Mouse (Mus musculus) frontal cortex, postnatal 36 days (tissue): Measurements from ENCODE around the gene Kxd1.

ENCODE experiments used
- DNase-seq, 2 experiments: peaks; one replicate each; pipeline ENCODE4 v3.0.0; 2022; ENCODE audit warnings: low spot score in 2 of 2

Kxd1 gene

GRCm38 (mm10) chr8:70547762-70548161 lies 20.0 kb upstream of the Kxd1 start:
- no peak for DNase-seq

- no peak for DNase-seq
Observed at GRCm38 (mm10) chr8:70546412-70546811, 18.7 kb upstream of the Kxd1 start.

DNA sequence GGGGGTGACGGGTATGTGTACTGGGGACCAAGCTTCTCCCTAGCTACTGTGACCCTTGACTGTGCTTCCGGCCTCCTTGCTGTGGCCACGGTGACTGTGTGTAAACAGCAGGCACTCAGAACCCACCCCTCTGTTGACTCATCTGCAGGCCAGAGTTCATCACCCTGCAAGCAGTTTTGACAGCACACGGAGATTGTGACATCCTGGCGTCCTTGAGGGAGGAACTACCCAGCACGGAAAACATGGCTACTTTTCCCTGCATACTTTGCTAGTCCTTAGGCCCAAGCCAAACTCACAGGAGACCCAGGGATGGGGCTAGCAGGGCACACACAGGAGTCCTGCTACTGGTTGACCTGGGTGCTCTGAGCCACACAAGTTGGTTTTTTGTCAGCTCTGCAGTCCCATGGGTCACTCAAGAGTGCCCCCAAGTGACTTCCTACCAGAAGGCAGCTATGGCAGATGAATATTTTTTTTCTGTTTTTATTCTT lies 16.5 kb upstream of the Kxd1 start:
- DNase-seq, result no peak

DNA sequence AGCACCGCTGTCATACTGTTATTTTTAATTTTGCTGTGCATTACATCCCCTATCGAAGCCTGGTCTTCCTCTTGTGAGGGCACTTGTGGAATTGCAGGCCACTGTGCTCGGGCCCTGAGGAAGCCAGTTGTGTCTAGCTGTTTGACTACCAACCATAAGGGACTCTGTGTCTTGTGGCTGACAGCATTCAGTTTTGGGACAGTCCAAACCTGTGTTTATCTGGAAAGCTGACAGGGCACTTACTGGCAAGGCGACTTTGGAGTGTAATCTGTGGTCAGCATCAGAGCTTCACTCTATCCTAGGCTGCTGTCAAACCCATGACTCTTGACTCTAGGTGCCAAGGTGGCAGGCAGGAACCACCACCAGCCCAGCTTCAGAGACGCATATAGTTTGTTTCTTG lies 13.3 kb upstream of the Kxd1 start:
- no peak for DNase-seq

DNA sequence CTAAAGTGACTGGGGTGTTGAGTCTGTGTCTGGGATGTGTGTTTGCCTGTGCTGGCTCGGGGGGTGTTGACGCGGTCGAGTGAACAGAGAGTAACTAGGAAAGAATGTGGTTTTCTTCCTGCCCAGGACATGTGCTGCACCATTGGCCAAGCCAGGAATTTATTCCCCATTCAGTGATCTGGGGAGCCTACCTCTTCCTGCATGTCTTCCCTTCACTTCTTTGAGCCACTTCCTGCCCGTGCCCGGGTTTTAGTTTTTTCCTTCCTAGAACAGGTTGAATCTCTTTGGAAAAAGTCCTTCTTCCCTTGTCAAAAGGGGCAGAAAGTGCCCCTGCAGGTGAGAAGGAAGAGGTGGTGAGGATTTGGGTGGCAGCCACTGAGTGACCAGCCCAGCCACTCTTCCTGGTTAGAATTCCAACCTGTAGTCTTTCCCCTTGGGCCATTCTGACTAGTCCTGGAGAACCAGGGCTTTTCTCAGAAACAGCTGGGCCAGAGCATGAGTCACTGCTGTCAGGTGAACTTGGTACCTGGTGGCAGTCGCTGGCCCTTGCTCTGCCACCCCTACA lies 12.8 kb upstream of the Kxd1 start:
- no peak for DNase-seq

DNA sequence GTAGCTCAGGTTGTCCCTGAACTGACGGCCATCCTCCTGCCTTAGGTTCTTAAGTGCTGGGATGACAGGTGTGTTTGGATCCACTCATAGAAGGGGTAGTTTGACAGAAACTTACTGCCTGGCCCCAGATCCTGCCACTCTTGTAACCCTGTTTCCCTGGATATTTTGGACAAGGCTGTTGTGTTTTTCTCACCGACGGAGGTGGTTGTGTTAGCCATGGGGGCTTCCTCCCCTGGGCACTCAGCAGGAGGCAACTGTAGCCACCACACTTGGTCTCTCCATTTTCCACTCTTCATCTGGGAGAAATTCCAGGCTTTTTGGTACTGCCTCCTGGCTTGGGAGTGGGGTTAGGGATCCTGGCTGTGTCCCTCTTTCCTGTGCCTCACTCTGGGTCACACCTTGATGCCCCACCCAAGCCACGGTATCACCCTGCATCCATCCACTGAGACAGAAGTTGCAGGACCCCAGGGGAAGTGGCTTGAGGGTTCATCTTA lies 12.3 kb upstream of the Kxd1 start:
- DNase-seq, result no peak

DNA sequence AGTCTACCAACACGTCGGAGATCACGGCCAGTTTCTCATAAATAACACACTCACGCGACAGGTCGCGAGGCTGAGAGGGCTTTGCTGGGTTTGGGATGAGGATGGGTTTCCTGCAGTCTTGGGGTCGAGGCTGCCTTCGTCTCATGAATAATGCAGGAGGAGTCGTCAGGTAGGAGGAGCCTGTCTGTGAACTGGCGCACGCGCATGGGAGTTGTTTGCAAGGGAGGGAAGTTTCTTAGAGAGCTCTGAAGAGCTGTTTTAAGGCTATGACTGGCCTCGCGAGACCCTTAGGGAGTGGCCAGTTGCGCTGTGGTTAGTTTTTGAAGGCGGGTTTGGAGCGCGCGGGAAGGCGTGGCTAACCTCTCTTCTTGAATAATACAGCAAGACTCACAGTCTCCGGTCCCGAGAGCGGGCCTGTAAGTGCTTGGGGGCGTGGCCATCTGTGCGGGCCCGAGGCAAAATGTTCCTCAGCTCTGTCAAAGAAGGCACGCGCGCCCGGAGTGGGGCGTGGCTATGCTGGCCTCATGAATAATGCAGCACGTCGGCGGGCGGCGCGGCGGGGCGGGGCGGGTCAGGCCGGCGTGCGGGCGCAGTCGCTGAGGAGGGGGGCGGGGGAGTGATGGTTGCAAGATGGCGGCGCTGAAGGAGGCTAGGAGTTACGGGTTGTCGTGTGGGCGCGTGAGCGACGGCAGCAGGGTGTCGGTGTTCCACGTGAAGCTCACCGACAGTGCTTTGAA lies 11.5 kb upstream of the Kxd1 start, which contains the start of gene Ell:
Gene Ell, plus strand, starts transcription at position 381 of the 737 bp plus-strand sequence.
- peak; percentile 99 for DNase-seq

- peak; percentile 99 for DNase-seq
Observed at GRCm38 (mm10) chr8:70538633-70539076, 10.9 kb upstream of the Kxd1 start.

- DNase-seq, result no peak
Observed at GRCm38 (mm10) chr8:70538024-70538579, 10.3 kb upstream of the Kxd1 start.

DNA sequence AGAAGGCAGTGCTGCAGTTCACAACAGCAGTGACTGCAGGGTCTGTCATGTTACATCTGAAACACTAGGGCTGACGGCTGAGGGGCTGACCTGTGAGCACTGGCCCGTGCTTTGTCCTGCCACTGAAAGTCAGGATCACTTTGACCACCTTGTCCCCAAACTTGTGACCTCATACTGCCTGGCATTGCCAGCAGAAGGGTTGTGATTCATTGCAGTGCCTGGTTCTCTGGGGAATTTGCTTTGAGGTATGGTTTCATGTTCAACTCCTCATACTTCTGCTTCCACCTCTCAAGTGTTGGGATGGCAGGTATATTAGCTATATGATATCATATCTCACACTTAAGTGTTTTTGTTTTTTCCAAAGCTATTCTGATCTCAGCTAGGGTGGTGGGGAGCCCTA lies 7.9 kb upstream of the Kxd1 start:
- no peak for DNase-seq

DNA sequence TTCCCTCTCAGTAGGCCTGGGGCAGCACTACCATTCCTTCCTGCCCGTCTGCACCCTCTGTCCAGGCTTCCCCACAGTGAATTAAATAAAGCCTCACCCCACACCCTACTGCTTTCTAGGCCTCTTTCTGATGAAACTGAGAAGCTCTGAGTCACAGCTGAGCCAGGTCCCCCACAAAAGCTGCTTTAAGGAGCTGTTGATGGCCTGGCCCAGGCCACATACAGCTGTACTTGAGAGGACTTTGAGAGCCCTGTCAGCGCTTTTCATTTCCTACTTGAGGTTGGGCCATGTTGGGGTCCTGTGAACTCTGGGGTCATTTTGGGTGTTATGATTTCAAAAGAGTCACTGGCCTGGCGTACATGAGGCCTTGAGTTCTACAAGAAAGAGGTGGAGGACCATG lies 7.5 kb upstream of the Kxd1 start:
- no peak for DNase-seq

GRCm38 (mm10) chr8:70534281-70534680 lies 6.5 kb upstream of the Kxd1 start:
- no peak for DNase-seq

DNA sequence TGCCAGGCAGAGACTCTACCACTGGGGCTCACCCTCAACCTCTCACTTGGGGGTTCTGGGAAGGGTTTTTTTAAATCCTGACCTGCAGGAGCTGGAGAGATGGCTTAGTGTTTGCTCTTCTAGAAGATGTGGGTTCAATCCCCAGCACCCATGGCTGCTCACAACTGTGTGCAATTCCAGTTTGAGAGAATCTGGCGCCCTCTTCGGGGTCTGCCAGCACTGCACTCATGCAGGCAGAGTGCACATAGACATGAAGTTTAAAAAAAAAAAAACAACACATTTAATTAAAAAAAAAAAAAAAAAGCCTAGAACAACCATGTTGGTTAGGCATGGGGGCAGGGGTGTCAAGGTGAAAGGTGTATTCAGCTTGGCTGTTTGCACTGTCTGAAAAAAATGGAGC lies 2.6 kb upstream of the Kxd1 start:
- no peak for DNase-seq

DNA sequence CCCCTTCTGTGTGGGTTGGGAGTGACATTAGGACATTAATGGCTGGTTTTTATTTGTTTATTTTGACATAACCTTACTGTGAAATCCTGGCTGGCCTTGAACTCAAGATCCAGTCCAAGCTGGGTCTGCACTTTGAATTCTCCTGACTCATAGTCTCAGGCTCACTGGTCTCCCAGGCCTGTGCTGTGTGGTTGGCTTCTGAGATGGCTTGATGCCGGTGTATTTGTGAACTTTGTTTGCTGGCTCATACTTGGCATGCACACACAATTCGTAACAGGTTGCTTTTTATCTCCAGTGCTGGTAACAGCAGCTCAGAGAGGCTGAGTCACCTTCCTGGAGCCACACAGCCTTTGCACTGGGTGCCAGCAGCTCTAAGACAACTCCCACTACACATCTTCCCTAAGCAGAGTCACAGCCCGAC lies 2.0 kb upstream of the Kxd1 start:
- no peak for DNase-seq

GRCm38 (mm10) chr8:70529299-70529698 lies 1.5 kb upstream of the Kxd1 start:
- DNase-seq, result no peak

DNA sequence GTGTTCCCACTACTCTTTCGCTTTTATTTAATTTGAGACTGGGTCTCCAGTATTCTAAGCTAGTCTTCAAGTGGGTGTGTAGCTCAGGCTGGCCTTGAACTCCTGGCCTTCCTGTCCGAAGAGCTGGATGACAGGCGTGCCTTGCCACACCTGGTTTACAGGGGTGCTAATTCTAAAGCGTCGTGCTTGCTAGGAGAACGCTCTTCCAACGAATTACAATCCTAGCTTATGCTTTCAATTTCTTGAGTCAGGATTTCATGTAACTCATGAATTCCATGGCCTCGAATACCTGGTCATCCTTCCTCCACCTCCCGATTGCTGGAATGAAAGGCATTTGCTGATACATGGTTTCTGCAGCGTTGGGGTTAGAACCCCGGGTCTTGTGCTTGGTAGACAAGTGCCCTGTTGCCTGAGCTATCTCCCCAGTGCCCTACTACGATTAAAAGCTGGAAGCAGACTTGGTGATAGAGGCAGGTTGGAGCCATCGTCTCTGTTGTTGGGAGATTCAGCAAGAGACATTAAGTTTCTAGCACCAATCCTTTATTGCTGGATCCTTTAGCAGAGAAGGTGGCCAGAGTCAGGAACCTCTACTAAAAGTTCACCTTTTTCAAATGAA lies 534 bp upstream of the Kxd1 start:
- no peak for DNase-seq

DNA sequence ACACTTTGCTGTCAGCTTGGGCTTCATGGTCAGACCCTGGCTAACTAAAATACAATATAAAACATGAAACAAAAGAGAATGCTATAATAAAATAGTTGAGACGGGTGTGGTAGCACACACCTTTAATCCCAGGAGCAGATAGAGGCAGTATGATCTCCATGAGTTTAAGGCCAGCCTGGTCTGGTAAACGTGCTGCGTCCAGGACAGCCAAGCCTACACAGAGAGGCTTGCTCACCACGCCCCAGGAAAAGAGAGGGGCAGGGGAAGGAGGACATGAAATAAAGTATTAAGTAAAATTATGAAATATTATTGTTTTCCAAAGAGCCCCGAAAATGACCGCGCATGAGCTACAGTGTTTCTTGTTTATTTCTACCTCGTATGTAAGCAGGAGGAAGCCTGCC lies 645 bp downstream of the Kxd1 start:
- DNase-seq, result no peak

DNA sequence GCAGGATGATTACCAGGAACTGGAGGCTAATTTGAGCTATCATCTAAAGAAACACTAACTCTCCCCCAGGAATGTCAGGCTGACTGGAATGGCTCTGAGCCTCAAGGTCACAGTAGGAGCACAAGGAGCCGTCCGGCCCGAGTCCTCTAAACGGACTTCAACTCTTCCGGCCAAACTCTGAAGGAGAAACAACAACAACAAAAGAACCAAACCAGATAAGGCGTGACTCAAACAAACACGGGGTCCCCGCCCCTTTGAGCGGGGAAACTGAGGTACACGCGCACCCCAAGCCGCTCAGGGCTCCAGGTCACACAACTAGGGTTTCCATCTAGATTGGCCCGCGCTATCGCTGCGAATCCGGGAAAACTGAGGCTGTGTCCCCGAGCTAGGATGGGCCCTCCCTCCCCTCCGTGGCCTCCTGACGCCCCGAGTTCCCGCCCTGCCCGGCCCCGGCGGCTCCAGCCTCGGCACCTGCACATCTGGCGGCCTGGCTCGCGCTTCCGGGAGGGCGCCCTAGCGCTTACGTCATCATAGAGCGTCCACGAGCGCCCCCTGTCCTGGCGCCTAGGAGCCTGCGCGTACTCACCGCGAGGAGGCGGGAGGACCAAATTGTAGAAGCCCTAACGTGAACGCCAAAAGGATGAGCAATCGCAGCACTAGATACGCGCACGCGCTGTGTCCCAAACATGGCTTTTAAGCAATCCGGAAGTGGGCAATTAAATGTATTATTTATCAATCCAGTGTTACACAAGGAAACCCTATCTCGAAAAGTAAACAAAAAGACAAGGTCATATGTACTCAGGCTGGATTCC lies 5.0 kb downstream of the Kxd1 start:
- peak; percentile 96 for DNase-seq

- no peak for DNase-seq
Observed at GRCm38 (mm10) chr8:70519606-70520005, 8.2 kb downstream of the Kxd1 start.

- DNase-seq, result no peak
Observed at GRCm38 (mm10) chr8:70519043-70519442, 8.7 kb downstream of the Kxd1 start.

GRCm38 (mm10) chr8:70517940-70518643 lies 9.7 kb downstream of the Kxd1 start:
- DNase-seq, result no peak
